Mouse (Mus musculus) Patski (cell line): ENCODE results near the gene Smurf2. TPM values are rescaled to one million over a fixed set of nuclear protein-coding genes. Genes with fewer than 3 reads are reported as not detected.
"Not testable (repeated sequence)": the region's sequence is repeated elsewhere in the genome, so short reads cannot be mapped to it uniquely, and the experiment has no call there.

Experiments used
- ATAC-seq: fragments of 100-300 bp; one replicate; pipeline ENCODE4 v1.8.0; 2021
- CTCF ChIA-PET: fragments of 350-600 bp; sonication (Branson Sonifier 250); formaldehyde crosslinking; loops from one replicate; lab custom pipeline; 2022; ENCODE audit warnings: inconsistent platforms; lab: Charles Lee
- POLR2A ChIA-PET: fragments of 350-600 bp; sonication (Branson Sonifier 250); formaldehyde crosslinking; loops from one replicate; lab custom pipeline; 2022; ENCODE audit warnings: antibody characterized with exemption, inconsistent platforms; lab: Charles Lee
- DNase-seq: peaks from one replicate; pipeline ENCODE4 v3.0.0-alpha.2; 2011; ENCODE audit warnings: low read depth, low spot score
- H3K27me3 ChIP-seq: fragments of 371-371 bp; one replicate; pipeline ENCODE4 v1.5.1; 2021
- CTCF ChIP-seq: fragments of 100-300 bp; IDR thresholded peaks from one replicate; pipeline ENCODE4 v1.5.1; 2021
- in situ Hi-C: fragments of 300-500 bp; cut with MboI; formaldehyde crosslinking; loops from 3 replicates; pipeline ENCODE4 v1.11.1; 2018; ENCODE audit warnings: low pct_unique_long_range_greater_than_20kb, mixed read lengths
- polyA plus RNA-seq: library from polyadenylated mRNA; unstranded; gene quantifications from one replicate; pipeline ENCODE4 v1.2.3, GENCODE M21; 2021

Gene Smurf2
- polyA plus RNA-seq, 1 experiment from 2014 or later: 38.0 TPM

- no peaks in the 10 kb centered on the region for H3K27me3 ChIP-seq
- POLR2A ChIA-PET: interaction anchor here (1.3 kb wide), 1 partner anchor 8 kb away, joined by 5 read pairs; no protein-coding TSS in a partner anchor
- ATAC-seq (no peak), DNase-seq (no peak)
- TF ChIP-seq CTCF: no peak
- CTCF ChIA-PET: interaction anchor here (1.5 kb wide), 1 partner anchor 12 kb away, joined by 4 read pairs; no protein-coding TSS in a partner anchor
- in situ Hi-C loops: no loop called here
These were observed 104.2 kb downstream of the Smurf2 start for GRCm38 (mm10) chr11:106816316-106816715.

- DNase-seq (no peak), ATAC-seq (no peak)
- CTCF ChIA-PET: interaction anchor here (1.5 kb wide), 1 partner anchor 13 kb away, joined by 4 read pairs; no protein-coding TSS in a partner anchor
- H3K27me3 ChIP-seq: no peaks in the 10 kb centered on the region
- in situ Hi-C loops: no loop called here
- POLR2A ChIA-PET: interaction anchor here (1.3 kb wide), 1 partner anchor 9 kb away, joined by 5 read pairs; no protein-coding TSS in a partner anchor
- no peak for TF ChIP-seq CTCF
These were observed 104.8 kb downstream of the Smurf2 start for GRCm38 (mm10) chr11:106815761-106816160.

GRCm38 (mm10) chr11:106815331-106815730 lies 105.2 kb downstream of the Smurf2 start:
- in situ Hi-C loops: no loop called here
- TF ChIP-seq CTCF: no peak
- POLR2A ChIA-PET: interaction anchor here (1.3 kb wide), 1 partner anchor 9 kb away, joined by 5 read pairs; no protein-coding TSS in a partner anchor
- CTCF ChIA-PET: no interaction called here
- DNase-seq (no peak), ATAC-seq (no peak)
- H3K27me3 ChIP-seq: no peaks in the 10 kb centered on the region

GRCm38 (mm10) chr11:106814601-106815320 lies 105.8 kb downstream of the Smurf2 start:
- no peak for TF ChIP-seq CTCF
- POLR2A ChIA-PET: no interaction called here
- CTCF ChIA-PET: no interaction called here
- no peak for DNase-seq
- no peaks in the 10 kb centered on the region for H3K27me3 ChIP-seq
- ATAC-seq: no peak
- in situ Hi-C loops: no loop called here

- ATAC-seq (no peak), DNase-seq (no peak)
- in situ Hi-C loops: no loop called here
- CTCF ChIA-PET: interaction anchor here (1.0 kb wide), 2 partner anchors 13 to 70 kb away, joined by 3 read pairs; no protein-coding TSS in a partner anchor
- no peaks in the 10 kb centered on the region for H3K27me3 ChIP-seq
- POLR2A ChIA-PET: interaction anchor here (0.6 to 0.8 kb wide), 2 partner anchors 13 to 218 kb away, joined by 3 to 4 read pairs; no protein-coding TSS in a partner anchor
- TF ChIP-seq CTCF: no peak
These were observed 107.9 kb downstream of the Smurf2 start for GRCm38 (mm10) chr11:106812410-106813136.

- DNase-seq, ATAC-seq, H3K27me3 ChIP-seq, in situ Hi-C loops, POLR2A ChIA-PET: not testable (repeated sequence)
- CTCF ChIA-PET: interaction anchor here (1.3 to 1.9 kb wide), 2 partner anchors 11 to 14 kb away, joined by 3 to 5 read pairs; no protein-coding TSS in a partner anchor
These were observed 113.1 kb downstream of the Smurf2 start for GRCm38 (mm10) chr11:106807442-106807841.

- no peak for ATAC-seq
- DNase-seq: no peak
- CTCF ChIA-PET: no interaction called here
- no peaks in the 10 kb centered on the region for H3K27me3 ChIP-seq
- in situ Hi-C loops: no loop called here
- POLR2A ChIA-PET: interaction anchor here (0.9 kb wide), 1 partner anchor 10 kb away, joined by 3 read pairs; no protein-coding TSS in a partner anchor
- no peak for TF ChIP-seq CTCF
These were observed 118.4 kb downstream of the Smurf2 start for GRCm38 (mm10) chr11:106802069-106802627.

- CTCF ChIA-PET: interaction anchor here (1.7 kb wide), 1 partner anchor 11 kb away, joined by 5 read pairs; no protein-coding TSS in a partner anchor
- POLR2A ChIA-PET: no interaction called here
- TF ChIP-seq CTCF: no peak
- ATAC-seq (no peak), DNase-seq (no peak)
- in situ Hi-C loops: no loop called here
- H3K27me3 ChIP-seq: no peaks in the 10 kb centered on the region
These were observed 124.8 kb downstream of the Smurf2 start for GRCm38 (mm10) chr11:106795679-106796078.

- no peak for TF ChIP-seq CTCF
- in situ Hi-C loops: no loop called here
- ATAC-seq: no peak
- ChIA-PET CTCF (no interaction called here), POLR2A (interaction anchor here (0.6 kb wide), 1 partner anchor 7 kb away, joined by 4 read pairs; no protein-coding TSS in a partner anchor)
- H3K27me3 ChIP-seq: no peaks in the 10 kb centered on the region
- no peak for DNase-seq
These were observed 126.7 kb downstream of the Smurf2 start for GRCm38 (mm10) chr11:106793846-106794245.

- ChIA-PET CTCF (interaction anchor here (1.9 kb wide), 1 partner anchor 10 kb away, joined by 4 read pairs; the partner anchor contains the start of gene Polg2), POLR2A (interaction anchor here (0.5 to 3.0 kb wide), 3 partner anchors 10 to 166 kb away, joined by 5 to 16 read pairs (median 9); partner anchors contain the start of gene Polg2)
- ATAC-seq: no peak
- H3K27me3 ChIP-seq: no peaks in the 10 kb centered on the region
- no peak for TF ChIP-seq CTCF
- DNase-seq: no peak
- in situ Hi-C loops: no loop called here
These were observed 130.9 kb downstream of the Smurf2 start for GRCm38 (mm10) chr11:106789649-106790048.
